Mouse (Mus musculus): ENCODE data around the gene Rgl2.

- TF ChIP-seq GATA1 (IDR thresholded peaks at IDR 0.05; ENCODE audit: low read length) (no peak), TAL1 (IDR thresholded peaks at IDR 0.05; ENCODE audit: low read length) (no peak)
Measured at GRCm38 (mm10) chr17:33973572-33973971, 44.2 kb downstream of the Rgl2 start.
